11 mouse cellular contexts compared by ENCODE assay signal in genomic region chr6:66401868-66402440, GRCm38 (mm10).
DNase-seq lines count a peak whose midpoint lies in the region; ATAC-seq lines count a peak whose summit lies in the region.
"Had no signal": no experiment of that assay in that cellular context is flagged by ENCODE, and none has a peak within 500 bp of the region (broad histone marks: within the 10 kb centered on the region; RNA-seq: fewer than 3 reads in every experiment).

No protein-coding gene starts in this region.

- no peak overlapping the region for H3K9ac ChIP-seq in midbrain, embryonic 14.5 days (replicated peaks; ENCODE audit: low read length)
- H3K9ac ChIP-seq in limb, embryonic 12.5 days (replicated peaks) = no peak overlapping the region
- H3K9ac ChIP-seq: hindbrain, embryonic 15.5 days had no signal

- H3K9me3 ChIP-seq in midbrain, embryonic 10.5 days (replicated peaks) = no peaks in the 10 kb centered on the region
- no peaks in the 10 kb centered on the region for H3K9me3 ChIP-seq in midbrain, embryonic 14.5 days (ENCODE audit: control insufficient read depth, low read length)
- H3K9me3 ChIP-seq in limb, embryonic 12.5 days = no peaks in the 10 kb centered on the region
- H3K9me3 ChIP-seq: hindbrain, embryonic 15.5 days had no signal

- peak; percentile 40 for DNase-seq in embryo, embryonic 10.5 days (ENCODE audit: low spot score)
- no peak for DNase-seq in embryo, embryonic 9.5 days (ENCODE audit: extremely low spot score)
- no peak for DNase-seq in midbrain, embryonic 10.5 days (ENCODE audit: low spot score)
- no peak for DNase-seq in midbrain, embryonic 14.5 days
- no peak for DNase-seq in left cerebral cortex, postnatal 25 days (ENCODE audit: low spot score in 2 of 2)
- no peak for DNase-seq in adrenal gland, adult 8-10 months
- no peak for DNase-seq in liver
- DNase-seq: lung, postnatal 14 days had no signal

- peaks cover 39% of the 10 kb centered on the region for H3K4me1 ChIP-seq in midbrain, embryonic 10.5 days
- peaks cover 9% of the 10 kb centered on the region; the same call in 1 of the 2 replicates for H3K4me1 ChIP-seq in midbrain, embryonic 14.5 days (ENCODE audit: control insufficient read depth, insufficient read depth, low read length)
- peaks cover 11% of the 10 kb centered on the region for H3K4me1 ChIP-seq in limb, embryonic 12.5 days (replicated peaks)
- H3K4me1 ChIP-seq: hindbrain, embryonic 15.5 days had no signal

- WGBS in midbrain, embryonic 10.5 days = 48% methylated on average over 5 of the region's 5 CpGs
- WGBS in midbrain, embryonic 14.5 days = 34% methylated on average over 5 of the region's 5 CpGs
- 38% methylated on average over 5 of the region's 5 CpGs for WGBS in limb, embryonic 12.5 days

- H3K36me3 ChIP-seq in midbrain, embryonic 10.5 days = no peaks in the 10 kb centered on the region
- H3K36me3 ChIP-seq in midbrain, embryonic 14.5 days (ENCODE audit: control insufficient read depth, insufficient read depth, low read length) = no peaks in the 10 kb centered on the region
- no peaks in the 10 kb centered on the region for H3K36me3 ChIP-seq in limb, embryonic 12.5 days
- H3K36me3 ChIP-seq: hindbrain, embryonic 15.5 days had no signal

- H3K4me3 ChIP-seq in midbrain, embryonic 10.5 days = no peak overlapping the region
- no peak overlapping the region for H3K4me3 ChIP-seq in midbrain, embryonic 14.5 days (replicated peaks; ENCODE audit: low read depth, low read length)
- no peak overlapping the region for H3K4me3 ChIP-seq in limb, embryonic 12.5 days (replicated peaks)
- H3K4me3 ChIP-seq: erythroblast, embryonic 14.5 days; hindbrain, embryonic 15.5 days had no signal

- H3K4me2 ChIP-seq in midbrain, embryonic 14.5 days (ENCODE audit: low read length) = no peak overlapping the region
- H3K4me2 ChIP-seq in limb, embryonic 12.5 days = peak overlapping the region; percentile 21
- H3K4me2 ChIP-seq: hindbrain, embryonic 15.5 days had no signal

- intact Hi-C loops in left cerebral cortex, postnatal 25 days (cut with DNase I) = no loop called here

- no peak for ATAC-seq in midbrain, embryonic 14.5 days (ENCODE audit: low FRiP score, low TSS enrichment)
- no peak for ATAC-seq in limb, embryonic 12.5 days (ENCODE audit: insufficient number of reproducible peaks, insufficient read depth, low FRiP score, low TSS enrichment, low read depth)

- peak overlapping the region; percentile 70 for H3K27ac ChIP-seq in midbrain, embryonic 10.5 days (replicated peaks)
- no peak overlapping the region for H3K27ac ChIP-seq in midbrain, embryonic 14.5 days (replicated peaks; ENCODE audit: low read depth, low read length)
- peak overlapping the region; percentile 80 for H3K27ac ChIP-seq in limb, embryonic 12.5 days
- H3K27ac ChIP-seq: hindbrain, embryonic 15.5 days had no signal

- no peaks in the 10 kb centered on the region for H3K27me3 ChIP-seq in midbrain, embryonic 10.5 days (ENCODE audit: low read depth, poor library complexity, severe bottlenecking)
- H3K27me3 ChIP-seq in midbrain, embryonic 14.5 days (ENCODE audit: control insufficient read depth, insufficient read depth, low read length) = no peaks in the 10 kb centered on the region
- no peaks in the 10 kb centered on the region for H3K27me3 ChIP-seq in limb, embryonic 12.5 days
- H3K27me3 ChIP-seq: hindbrain, embryonic 15.5 days had no signal
